Mouse (Mus musculus) liver, adult 2 months (tissue): ENCODE data around the gene Sema4b.

Source experiments
- CTCF ChIP-seq: fragments of 200-500 bp; IDR thresholded peaks from 2 replicates; pipeline ENCODE4 v1.5.1; 2011; ENCODE audit warnings: low read depth, low read length, control low read depth
- POLR2A ChIP-seq: fragments of 200-500 bp; IDR thresholded peaks from 2 replicates; pipeline ENCODE4 v1.6.1; 2011; ENCODE audit warnings: low read length, control low read depth; ENCODE audit not compliant: insufficient read depth; ENCODE audit errors: extremely low read depth

DNA sequence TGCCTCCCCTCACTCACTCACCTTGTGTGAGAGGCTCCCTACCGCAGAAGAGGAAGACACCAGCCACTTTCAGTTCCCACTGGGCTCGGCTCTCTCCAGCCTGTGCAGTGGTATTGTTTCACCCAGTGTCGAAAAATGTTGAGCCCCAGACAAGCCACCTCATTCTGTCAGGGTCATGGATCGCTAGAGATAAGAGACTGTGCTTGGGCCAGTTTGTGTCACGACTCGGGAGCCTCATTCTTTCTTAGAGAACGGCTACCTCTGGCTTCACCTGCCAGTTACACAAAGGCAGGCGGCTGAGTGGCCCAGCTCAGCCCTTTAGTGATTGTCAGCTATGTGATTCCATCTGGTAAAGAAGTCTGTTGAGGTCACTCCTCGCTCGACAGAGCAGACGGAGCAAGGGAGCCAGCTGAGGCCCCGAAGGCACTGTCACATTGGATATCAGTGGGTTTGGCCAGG is 17.0 kb downstream of the Sema4b start:
- TF ChIP-seq CTCF (no peak), POLR2A (no peak)
